Mouse (Mus musculus) heart, postnatal 10 days (tissue): Measurements from ENCODE around the gene Tomm20. TPM values are rescaled to one million over a fixed set of nuclear protein-coding genes. Genes with fewer than 3 reads are reported as not detected.
A peak's percentile ranks its signal among the peaks of the same experiment; 100 is the strongest.
"Not testable (repeated sequence)": the region's sequence is repeated elsewhere in the genome, so short reads cannot be mapped to it uniquely, and the experiment has no call there.

Experiments used
- DNase-seq, 2 experiments: peaks; one replicate each; pipeline ENCODE4 v3.0.0; 2021
- intact Hi-C: fragments of 180-260 bp; cut with DNase I; formaldehyde crosslinking; loops from one replicate; pipeline ENCODE4 v1.15.1; 2025
- total RNA-seq, 2 experiments: library from RNA; stranded (reverse); gene quantifications; 2 replicates each; pipeline ENCODE4 v1.2.3; 2021

The Tomm20 gene
- total RNA-seq, 2 experiments from 2014 or later, result 96.6 to 108 TPM

- intact Hi-C loops, result loop anchor here (1.0 to 5.0 kb wide), 6 partner anchors 185 to 439 kb away; no protein-coding TSS in a partner anchor
- DNase-seq, result no peak
Measured at GRCm38 (mm10) chr8:126921432-126921831, 24.2 kb downstream of the Tomm20 start.

GRCm38 (mm10) chr8:126920845-126921244 lies 24.8 kb downstream of the Tomm20 start:
- peak; percentile 86 to 87 for DNase-seq
- intact Hi-C loops, result loop anchor here (1.0 to 5.0 kb wide), 6 partner anchors 185 to 439 kb away; no protein-coding TSS in a partner anchor

GRCm38 (mm10) chr8:126920386-126920785 lies 25.3 kb downstream of the Tomm20 start:
- intact Hi-C loops, result loop anchor here (2.0 to 5.0 kb wide), 4 partner anchors 252 to 438 kb away; no protein-coding TSS in a partner anchor
- DNase-seq, result no peak

GRCm38 (mm10) chr8:126919703-126920102 lies 25.9 kb downstream of the Tomm20 start:
- DNase-seq, result no peak
- intact Hi-C loops, result loop anchor here (2.0 to 5.0 kb wide), 4 partner anchors 251 to 437 kb away; no protein-coding TSS in a partner anchor

GRCm38 (mm10) chr8:126919255-126919654 lies 26.4 kb downstream of the Tomm20 start:
- no peak for DNase-seq
- intact Hi-C loops, result no loop called here

- intact Hi-C loops, result no loop called here
- DNase-seq, result no peak
Measured at GRCm38 (mm10) chr8:126918356-126918755, 27.3 kb downstream of the Tomm20 start.

GRCm38 (mm10) chr8:126917179-126917905 lies 28.3 kb downstream of the Tomm20 start:
- intact Hi-C loops, result no loop called here
- peak; percentile 79 to 80 for DNase-seq

- intact Hi-C loops, result no loop called here
- DNase-seq, result no peak
Measured at GRCm38 (mm10) chr8:126916611-126917010, 29.0 kb downstream of the Tomm20 start.

GRCm38 (mm10) chr8:126914609-126915375 lies 30.9 kb downstream of the Tomm20 start:
- intact Hi-C loops, result loop anchor here (2.0 to 5.0 kb wide), 2 partner anchors 28 to 72 kb away; no protein-coding TSS in a partner anchor
- peak in 1 of 2 experiments; percentile 54 for DNase-seq

GRCm38 (mm10) chr8:126914107-126914490 lies 31.5 kb downstream of the Tomm20 start:
- intact Hi-C loops, result loop anchor here (2.0 to 5.0 kb wide), 2 partner anchors 27 to 72 kb away; no protein-coding TSS in a partner anchor
- DNase-seq, result not testable (repeated sequence)

GRCm38 (mm10) chr8:126913241-126914106 lies 32.2 kb downstream of the Tomm20 start:
- DNase-seq, result peak; percentile 82 to 88
- intact Hi-C loops, result loop anchor here (2.0 to 5.0 kb wide), 2 partner anchors 27 to 71 kb away; no protein-coding TSS in a partner anchor

GRCm38 (mm10) chr8:126909371-126909802 lies 36.3 kb downstream of the Tomm20 start:
- intact Hi-C loops, result no loop called here
- DNase-seq, result peak in 1 of 2 experiments; percentile 54

- intact Hi-C loops, result no loop called here
- DNase-seq, result peak in 1 of 2 experiments; percentile 50
Measured at GRCm38 (mm10) chr8:126908805-126909204, 36.8 kb downstream of the Tomm20 start.

- intact Hi-C loops, result no loop called here
- DNase-seq, result no peak
Measured at GRCm38 (mm10) chr8:126907968-126908367, 37.7 kb downstream of the Tomm20 start.

GRCm38 (mm10) chr8:126907374-126907773 lies 38.3 kb downstream of the Tomm20 start:
- intact Hi-C loops, result no loop called here
- DNase-seq, result no peak

GRCm38 (mm10) chr8:126905387-126905786 lies 40.3 kb downstream of the Tomm20 start:
- intact Hi-C loops, result no loop called here
- no peak for DNase-seq

GRCm38 (mm10) chr8:126903927-126904326 lies 41.7 kb downstream of the Tomm20 start:
- DNase-seq, result no peak
- intact Hi-C loops, result no loop called here

GRCm38 (mm10) chr8:126903224-126903895 lies 42.3 kb downstream of the Tomm20 start:
- intact Hi-C loops, result no loop called here
- DNase-seq, result no peak

- intact Hi-C loops, result no loop called here
- DNase-seq, result no peak
Measured at GRCm38 (mm10) chr8:126901612-126902011, 44.0 kb downstream of the Tomm20 start.

- intact Hi-C loops, result no loop called here
- no peak for DNase-seq
Measured at GRCm38 (mm10) chr8:126901049-126901448, 44.6 kb downstream of the Tomm20 start.
